Mouse (Mus musculus) neural tube, embryonic 13.5 days (tissue): ENCODE results near the gene Chst5. TPM values are rescaled to one million over a fixed set of nuclear protein-coding genes. Genes with fewer than 3 reads are reported as not detected.

Experiments used
- ATAC-seq: fragments of 200-750 bp; cut with Nextera tagmentation; 2 replicates; pipeline ENCODE4 v1.8.0; 2017; ENCODE audit warnings: low read depth, mild to moderate bottlenecking, moderate TSS enrichment, moderate library complexity
- H3K27ac ChIP-seq: fragments of 300-500 bp; sonication (generic); replicated peaks from 2 replicates; pipeline ENCODE4 v1.5.1; 2015; ENCODE audit warnings: moderate library complexity, mild to moderate bottlenecking, inconsistent platforms
- H3K27me3 ChIP-seq: fragments of 300-500 bp; sonication (generic); 2 replicates; pipeline ENCODE4 v1.6.1; 2015; ENCODE audit warnings: mild to moderate bottlenecking, inconsistent platforms
- H3K36me3 ChIP-seq: fragments of 300-500 bp; sonication (generic); 2 replicates; pipeline ENCODE4 v1.6.1; 2015; ENCODE audit warnings: mild to moderate bottlenecking, inconsistent platforms
- H3K4me1 ChIP-seq: fragments of 300-500 bp; sonication (generic); replicated peaks from 2 replicates; pipeline ENCODE4 v1.6.1; 2015; ENCODE audit warnings: inconsistent platforms
- H3K4me2 ChIP-seq: fragments of 300-500 bp; sonication (generic); 2 replicates; pipeline ENCODE4 v1.6.1; 2015; ENCODE audit warnings: inconsistent platforms, mild to moderate bottlenecking, moderate library complexity
- H3K4me3 ChIP-seq: fragments of 300-500 bp; sonication (generic); 2 replicates; pipeline ENCODE4 v1.5.1; 2015; ENCODE audit warnings: mild to moderate bottlenecking, inconsistent platforms
- H3K9ac ChIP-seq: fragments of 300-500 bp; sonication (generic); 2 replicates; pipeline ENCODE4 v1.6.1; 2015; ENCODE audit warnings: moderate library complexity, mild to moderate bottlenecking, inconsistent platforms
- H3K9me3 ChIP-seq: fragments of 300-500 bp; sonication (generic); 2 replicates; pipeline ENCODE4 v1.6.1; 2016; ENCODE audit warnings: inconsistent platforms
- WGBS: fragments of 180-500 bp; shearing (Covaris S2); methylation state at CpG from one replicate; pipeline ENCODE4 v1.1.7; 2015; 5-methylcytosine and 5-hydroxymethylcytosine counted together
- polyA plus RNA-seq: library from polyadenylated mRNA; unstranded; fragments of >200 nt; fragmentation: Nextera tagmentation; extraction: Ambion mirVana; gene quantifications from 2 replicates; pipeline ENCODE4 v1.2.1, GENCODE M21; 2015

The Chst5 gene
- polyA plus RNA-seq, 1 experiment from 2014 or later, result 6.0 TPM

DNA sequence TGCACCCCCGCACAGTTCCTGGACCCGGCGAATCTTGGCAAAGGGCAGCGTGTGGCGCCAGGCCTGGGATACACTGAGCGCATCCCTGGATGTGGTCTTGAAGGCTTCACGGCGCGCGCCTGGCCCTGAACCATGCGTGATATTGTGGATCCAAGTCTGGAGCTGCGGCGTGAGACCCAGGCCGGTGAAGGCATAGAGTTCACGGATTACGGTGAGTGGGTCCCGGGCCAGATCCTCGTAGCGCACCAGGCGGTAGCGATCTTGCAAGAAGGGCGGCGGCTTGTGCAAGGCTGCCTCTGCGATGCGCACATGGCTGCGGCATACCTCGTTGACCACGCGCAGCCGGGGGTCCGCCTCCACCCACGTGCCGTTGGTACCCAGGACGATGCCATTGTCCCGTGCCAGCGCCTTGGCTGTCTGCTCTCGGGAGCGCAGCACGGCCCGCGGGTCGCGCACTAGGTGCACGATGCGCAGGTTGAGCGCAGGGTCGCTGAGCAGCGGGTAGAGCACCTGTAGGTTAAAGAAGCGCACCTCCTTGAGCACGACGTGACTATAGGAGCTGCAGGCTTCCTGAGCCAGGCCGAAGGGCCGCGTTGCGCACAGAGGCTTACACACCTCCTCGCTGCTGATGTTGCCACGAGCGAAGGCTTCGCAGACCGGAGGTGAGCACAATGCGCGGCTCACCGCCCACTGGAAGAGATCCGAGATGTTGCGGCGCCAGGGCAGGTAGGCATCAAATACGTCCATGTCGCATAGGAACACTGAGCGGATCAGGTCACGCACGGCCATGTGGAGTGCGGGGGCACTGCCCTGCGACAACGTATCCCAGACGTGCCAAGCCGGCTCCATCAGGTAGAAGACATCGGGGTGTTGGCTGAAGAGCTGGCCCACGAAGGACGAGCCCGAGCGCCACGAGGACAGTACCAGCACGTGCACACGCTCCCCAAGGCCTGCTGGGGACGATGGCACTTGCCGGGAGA, 20.0 kb downstream of the Chst5 start:
- WGBS, result 11% methylated on average over 86 of the region's 86 CpGs
- Histone ChIP-seq H3K27ac (no peak overlapping the region), H3K4me2 (peak overlapping the region; percentile 47), H3K27me3 (peaks cover 52% of the 10 kb centered on the region), H3K4me1 (peaks cover 17% of the 10 kb centered on the region), H3K9ac (peak overlapping the region; percentile 22; the same call in 1 of the 2 replicates), H3K9me3 (no peaks in the 10 kb centered on the region), H3K36me3 (no peaks in the 10 kb centered on the region), H3K4me3 (peak overlapping the region; percentile 29)
- ATAC-seq, result no peak

GRCm38 (mm10) chr8:111888091-111888650, 22.1 kb downstream of the Chst5 start:
- no peak overlapping the region for H3K4me2 ChIP-seq
- no peak overlapping the region for H3K4me3 ChIP-seq
- no peak overlapping the region for H3K27ac ChIP-seq
- H3K9ac ChIP-seq, result no peak overlapping the region
- 54% methylated on average over 7 of the region's 7 CpGs for WGBS
- H3K36me3 ChIP-seq, result no peaks in the 10 kb centered on the region
- no peak for ATAC-seq
- H3K4me1 ChIP-seq, result peaks cover 17% of the 10 kb centered on the region
- peaks cover 52% of the 10 kb centered on the region for H3K27me3 ChIP-seq
- H3K9me3 ChIP-seq, result no peaks in the 10 kb centered on the region

- no peaks in the 10 kb centered on the region for H3K9me3 ChIP-seq
- H3K27me3 ChIP-seq, result peaks cover 51% of the 10 kb centered on the region
- no peak overlapping the region for H3K4me2 ChIP-seq
- 88% methylated on average over 1 of the region's 1 CpGs for WGBS
- no peaks in the 10 kb centered on the region for H3K36me3 ChIP-seq
- peaks cover 17% of the 10 kb centered on the region for H3K4me1 ChIP-seq
- ATAC-seq, result no peak
- H3K9ac ChIP-seq, result no peak overlapping the region
- H3K27ac ChIP-seq, result no peak overlapping the region
- no peak overlapping the region for H3K4me3 ChIP-seq
Observed at GRCm38 (mm10) chr8:111887479-111887878, 22.8 kb downstream of the Chst5 start.

DNA sequence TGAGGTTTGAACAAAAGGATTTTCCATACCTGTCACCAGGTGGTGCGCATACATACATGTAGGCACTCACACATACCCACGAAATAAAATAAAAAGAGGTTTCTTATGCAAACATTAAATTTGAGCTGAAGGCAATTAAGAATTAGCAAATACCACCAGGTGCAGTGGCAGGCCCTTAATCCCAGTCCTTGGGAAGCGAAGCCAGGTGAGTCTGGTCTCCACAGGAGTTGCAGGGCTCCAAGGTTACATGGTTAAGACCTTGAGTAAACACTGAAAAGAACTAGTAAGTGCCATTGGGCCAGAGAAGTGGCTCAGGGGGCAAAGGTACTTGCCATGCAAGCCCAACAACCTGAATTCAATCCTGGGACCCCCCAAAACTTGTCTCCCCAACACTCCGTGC, 26.6 kb downstream of the Chst5 start:
- Histone ChIP-seq H3K9ac (no peak overlapping the region), H3K4me2 (no peak overlapping the region), H3K27me3 (peaks cover 13% of the 10 kb centered on the region), H3K27ac (no peak overlapping the region), H3K9me3 (no peaks in the 10 kb centered on the region), H3K4me1 (peaks cover 6% of the 10 kb centered on the region; the same call in 1 of the 2 replicates), H3K4me3 (no peak overlapping the region), H3K36me3 (no peaks in the 10 kb centered on the region)
- 89% methylated on average over 4 of the region's 4 CpGs for WGBS
- ATAC-seq, result no peak

DNA sequence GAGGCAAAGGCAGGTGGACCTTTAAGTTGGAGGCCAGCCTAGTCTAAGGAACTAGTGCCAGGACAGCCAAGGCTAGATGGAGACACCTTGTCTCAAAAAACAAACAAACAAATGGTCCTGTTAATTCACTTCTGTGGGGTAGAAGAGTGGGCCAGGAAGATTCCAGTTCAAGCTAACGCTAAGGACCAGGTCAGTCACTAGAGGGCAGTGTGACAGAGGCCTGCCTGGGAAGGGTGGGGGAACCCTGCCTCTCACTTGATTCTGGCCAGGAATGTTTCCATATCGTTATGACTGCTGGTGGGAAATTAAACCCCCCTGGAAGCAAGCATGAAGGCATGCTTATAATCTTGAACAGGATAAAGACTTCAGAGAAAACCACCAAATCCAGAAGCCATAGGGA, 28.7 kb downstream of the Chst5 start:
- no peak overlapping the region for H3K9ac ChIP-seq
- WGBS, result 3% methylated on average over 2 of the region's 2 CpGs
- no peak overlapping the region for H3K27ac ChIP-seq
- H3K9me3 ChIP-seq, result no peaks in the 10 kb centered on the region
- no peaks in the 10 kb centered on the region for H3K27me3 ChIP-seq
- no peak overlapping the region for H3K4me3 ChIP-seq
- no peak overlapping the region for H3K4me2 ChIP-seq
- no peak for ATAC-seq
- no peaks in the 10 kb centered on the region for H3K36me3 ChIP-seq
- H3K4me1 ChIP-seq, result no peaks in the 10 kb centered on the region

DNA sequence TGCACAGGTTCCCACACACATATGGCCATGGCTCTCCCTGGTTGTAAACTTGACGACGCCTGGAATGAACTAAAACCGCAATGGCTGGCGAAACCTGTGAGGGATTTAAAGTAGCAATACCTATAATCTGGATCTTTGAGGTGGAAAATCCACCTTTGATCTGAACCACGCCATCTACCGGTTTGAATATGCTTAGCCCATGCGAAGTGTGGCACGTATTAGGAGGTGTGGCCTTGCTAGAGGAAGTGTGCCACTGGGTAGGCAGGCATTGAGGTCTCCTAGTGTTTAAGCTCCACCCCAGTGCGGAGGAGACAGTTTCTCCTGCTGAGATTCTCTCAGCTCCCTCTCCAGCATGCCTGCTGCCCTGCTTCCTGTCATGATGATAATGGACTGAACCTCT, 32.5 kb downstream of the Chst5 start:
- Histone ChIP-seq H3K27me3 (no peaks in the 10 kb centered on the region), H3K4me1 (peaks cover 8% of the 10 kb centered on the region), H3K27ac (no peak overlapping the region), H3K9me3 (no peaks in the 10 kb centered on the region), H3K9ac (no peak overlapping the region), H3K36me3 (no peaks in the 10 kb centered on the region), H3K4me2 (no peak overlapping the region), H3K4me3 (no peak overlapping the region)
- 70% methylated on average over 9 of the region's 9 CpGs for WGBS
- ATAC-seq, result no peak

- ATAC-seq, result peak; percentile 98
- Histone ChIP-seq H3K4me1 (peaks cover 8% of the 10 kb centered on the region), H3K27me3 (no peaks in the 10 kb centered on the region), H3K36me3 (no peaks in the 10 kb centered on the region), H3K27ac (peak within 1 kb of the TSS; percentile 81), H3K4me3 (peak within 1 kb of the TSS; percentile 75), H3K9ac (peak within 1 kb of the TSS; percentile 73), H3K4me2 (peak within 1 kb of the TSS; percentile 76), H3K9me3 (no peaks in the 10 kb centered on the region)
- WGBS, result under 1% methylated on average over 53 of the region's 53 CpGs
Observed at GRCm38 (mm10) chr8:111876355-111876948, 33.8 kb downstream of the Chst5 start, which contains the start of gene Tmem170. Gene Tmem170 (minus strand): TSS chr8:111876750.

GRCm38 (mm10) chr8:111875758-111876157, 34.5 kb downstream of the Chst5 start:
- Histone ChIP-seq H3K36me3 (no peaks in the 10 kb centered on the region), H3K27me3 (no peaks in the 10 kb centered on the region), H3K4me1 (peaks cover 8% of the 10 kb centered on the region), H3K9ac (peak overlapping the region; percentile 73), H3K27ac (peak overlapping the region; percentile 81; the same call in 1 of the 2 replicates), H3K4me2 (peak overlapping the region; percentile 76), H3K4me3 (peak overlapping the region; percentile 75), H3K9me3 (no peaks in the 10 kb centered on the region)
- 23% methylated on average over 9 of the region's 9 CpGs for WGBS
- no peak for ATAC-seq

- Histone ChIP-seq H3K9ac (no peak overlapping the region), H3K4me3 (no peak overlapping the region), H3K4me2 (no peak overlapping the region), H3K4me1 (peaks cover 8% of the 10 kb centered on the region), H3K27ac (no peak overlapping the region), H3K9me3 (no peaks in the 10 kb centered on the region), H3K27me3 (no peaks in the 10 kb centered on the region), H3K36me3 (peaks cover under 1% of the 10 kb centered on the region; the same call in 1 of the 2 replicates)
- no peak for ATAC-seq
- 88% methylated on average over 3 of the region's 3 CpGs for WGBS
Observed at GRCm38 (mm10) chr8:111871278-111871677, 39.0 kb downstream of the Chst5 start.

DNA sequence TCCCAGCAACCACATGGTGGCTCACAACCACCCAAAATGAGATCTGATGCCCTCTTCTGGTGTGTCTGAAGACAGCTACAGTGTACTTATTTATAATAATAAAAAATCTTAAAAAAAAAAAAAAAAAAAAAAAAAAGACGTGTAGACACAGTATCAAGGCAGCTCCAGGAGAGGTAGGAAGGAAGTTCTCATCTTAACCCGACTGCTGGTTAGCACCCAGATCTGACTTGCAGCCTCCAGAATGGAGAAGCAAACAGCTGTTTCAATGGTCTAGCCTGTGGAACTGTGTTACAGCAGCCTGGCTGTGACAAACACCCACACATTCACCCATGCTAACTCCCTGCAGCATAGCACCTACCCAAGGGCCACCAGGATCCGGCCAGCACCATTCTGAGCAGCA, 39.9 kb downstream of the Chst5 start:
- 97% methylated on average over 3 of the region's 3 CpGs for WGBS
- Histone ChIP-seq H3K4me2 (no peak overlapping the region), H3K27ac (no peak overlapping the region), H3K9me3 (no peaks in the 10 kb centered on the region), H3K36me3 (peaks cover 9% of the 10 kb centered on the region; the same call in 1 of the 2 replicates), H3K4me1 (peaks cover under 1% of the 10 kb centered on the region), H3K9ac (no peak overlapping the region), H3K27me3 (no peaks in the 10 kb centered on the region), H3K4me3 (no peak overlapping the region)
- no peak for ATAC-seq

DNA sequence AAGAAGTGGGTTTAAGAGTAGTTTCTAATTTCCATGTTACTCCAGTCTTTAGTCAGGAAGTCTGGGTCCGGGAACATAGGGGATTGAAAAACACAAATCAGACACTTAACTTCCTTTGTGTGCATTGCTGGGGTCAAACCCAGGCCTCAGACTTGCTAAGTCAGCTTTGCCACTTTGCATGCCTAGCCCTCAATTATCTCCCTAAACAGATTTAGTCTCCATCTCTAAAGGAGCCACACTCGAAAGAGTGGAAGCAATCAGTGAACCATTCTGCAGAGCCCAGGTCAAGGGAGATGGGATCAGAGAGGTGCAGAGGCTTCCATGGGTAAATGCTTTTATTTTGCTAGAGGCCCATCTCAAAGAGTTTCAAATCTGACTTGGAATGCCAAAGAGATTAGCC, 41.6 kb downstream of the Chst5 start:
- H3K4me1 ChIP-seq, result no peaks in the 10 kb centered on the region
- 63% methylated on average over 2 of the region's 2 CpGs for WGBS

GRCm38 (mm10) chr8:111865857-111866256, 44.4 kb downstream of the Chst5 start:
- no peak overlapping the region for H3K9ac ChIP-seq
- H3K27me3 ChIP-seq, result no peaks in the 10 kb centered on the region
- H3K36me3 ChIP-seq, result peaks cover 12% of the 10 kb centered on the region; the same call in 1 of the 2 replicates
- no peaks in the 10 kb centered on the region for H3K4me1 ChIP-seq
- 83% methylated on average over 6 of the region's 6 CpGs for WGBS
- no peak overlapping the region for H3K4me3 ChIP-seq
- no peak overlapping the region for H3K27ac ChIP-seq
- no peaks in the 10 kb centered on the region for H3K9me3 ChIP-seq
- H3K4me2 ChIP-seq, result no peak overlapping the region
- ATAC-seq, result no peak

More for the DNA sequence above, 41.6 kb downstream of the Chst5 start:
- no peak for ATAC-seq
- H3K36me3 ChIP-seq, result peaks cover 12% of the 10 kb centered on the region; the same call in 1 of the 2 replicates
- no peaks in the 10 kb centered on the region for H3K9me3 ChIP-seq
- H3K4me3 ChIP-seq, result no peak overlapping the region
- no peaks in the 10 kb centered on the region for H3K27me3 ChIP-seq
- H3K9ac ChIP-seq, result no peak overlapping the region
- H3K4me2 ChIP-seq, result no peak overlapping the region
- no peak overlapping the region for H3K27ac ChIP-seq
